Mouse (Mus musculus) midbrain, embryonic 12.5 days (tissue): ENCODE results near the gene Synpr. TPM values are rescaled to one million over a fixed set of nuclear protein-coding genes. Genes with fewer than 3 reads are reported as not detected.

Experiments used
- ATAC-seq: fragments of 200-750 bp; cut with Nextera tagmentation; 2 replicates; pipeline ENCODE4 v1.8.0; 2017; ENCODE audit warnings: low read depth, moderate TSS enrichment, moderate library complexity; ENCODE audit not compliant: low FRiP score
- H3K27ac ChIP-seq: fragments of 300-500 bp; sonication (generic); replicated peaks from 2 replicates; pipeline ENCODE4 v1.5.1; 2016; ENCODE audit warnings: mild to moderate bottlenecking
- H3K27me3 ChIP-seq: fragments of 300-500 bp; sonication (generic); 2 replicates; pipeline ENCODE4 v1.6.1; 2016; ENCODE audit warnings: mild to moderate bottlenecking
- H3K36me3 ChIP-seq: fragments of 300-500 bp; sonication (generic); 2 replicates; pipeline ENCODE4 v1.6.1; 2016
- H3K4me1 ChIP-seq: fragments of 300-500 bp; sonication (generic); 2 replicates; pipeline ENCODE4 v1.6.1; 2016
- H3K4me2 ChIP-seq: fragments of 300-500 bp; sonication (generic); replicated peaks from 2 replicates; pipeline ENCODE4 v1.6.1; 2016; ENCODE audit warnings: mild to moderate bottlenecking, moderate library complexity
- H3K4me3 ChIP-seq: fragments of 300-500 bp; sonication (generic); 2 replicates; pipeline ENCODE4 v1.5.1; 2016; ENCODE audit warnings: mild to moderate bottlenecking
- H3K9ac ChIP-seq: fragments of 300-500 bp; sonication (generic); replicated peaks from 2 replicates; pipeline ENCODE4 v1.6.1; 2016; ENCODE audit warnings: mild to moderate bottlenecking, moderate library complexity
- H3K9me3 ChIP-seq: fragments of 300-500 bp; sonication (generic); 2 replicates; pipeline ENCODE4 v1.6.1; 2016; ENCODE audit warnings: mild to moderate bottlenecking
- WGBS: fragments of 180-500 bp; shearing (Covaris S2); methylation state at CpG from one replicate; pipeline ENCODE4 v1.1.7; 2016; 5-methylcytosine and 5-hydroxymethylcytosine counted together
- polyA plus RNA-seq: library from polyadenylated mRNA; unstranded; fragments of >200 nt; fragmentation: Nextera tagmentation; extraction: Ambion mirVana; gene quantifications from 2 replicates; pipeline ENCODE4 v1.2.1, GENCODE M21; 2016

Gene Synpr
- polyA plus RNA-seq, 1 experiment from 2014 or later: 6.2 TPM

GRCm38 (mm10) chr14:13651541-13652298, 367.1 kb downstream of the Synpr start:
- no peak overlapping the region; the same call in 1 of the 2 replicates for H3K27ac ChIP-seq
- peak; percentile 86 for ATAC-seq

More at GRCm38 (mm10) chr14:13651541-13652298, 367.1 kb downstream of the Synpr start:
- H3K27me3 ChIP-seq: no peaks in the 10 kb centered on the region
- WGBS: 45% methylated on average over 2 of the region's 2 CpGs
- H3K36me3 ChIP-seq: no peaks in the 10 kb centered on the region
- peaks cover 11% of the 10 kb centered on the region; the same call in 1 of the 2 replicates for H3K4me1 ChIP-seq
- H3K4me2 ChIP-seq: no peak overlapping the region
- no peak overlapping the region for H3K9ac ChIP-seq
- no peak overlapping the region for H3K4me3 ChIP-seq
- H3K9me3 ChIP-seq: no peaks in the 10 kb centered on the region
